Mouse (Mus musculus): ENCODE results near the gene Gpr146.
A peak's percentile ranks its signal among the peaks of the same experiment; 100 is the strongest.

Gene Gpr146

GRCm38 (mm10) chr5:139358653-139359052 is 18.8 kb upstream of the Gpr146 start:
- DNase-seq (ENCODE audit: low spot score in 2 of 2), result peak in 1 of 2 experiments; percentile 50

- DNase-seq (ENCODE audit: low spot score in 2 of 2), result no peak
Measured at GRCm38 (mm10) chr5:139359244-139359643, 18.3 kb upstream of the Gpr146 start.

GRCm38 (mm10) chr5:139363858-139364257 is 13.6 kb upstream of the Gpr146 start:
- no peak for DNase-seq (ENCODE audit: low spot score in 2 of 2)

- DNase-seq (ENCODE audit: low spot score in 2 of 2), result peak; percentile 87 to 98
Measured at GRCm38 (mm10) chr5:139364260-139364910, 13.1 kb upstream of the Gpr146 start.

GRCm38 (mm10) chr5:139364911-139365571 is 12.5 kb upstream of the Gpr146 start:
- no peak for DNase-seq (ENCODE audit: low spot score in 2 of 2)

GRCm38 (mm10) chr5:139365827-139366226 is 11.7 kb upstream of the Gpr146 start:
- no peak for DNase-seq (ENCODE audit: low spot score in 2 of 2)

- DNase-seq (ENCODE audit: low spot score in 2 of 2), result no peak
Measured at GRCm38 (mm10) chr5:139366484-139366883, 11.0 kb upstream of the Gpr146 start.

GRCm38 (mm10) chr5:139367884-139368458 is 9.5 kb upstream of the Gpr146 start:
- DNase-seq (ENCODE audit: low spot score in 2 of 2), result peak; percentile 68 to 77

- no peak for DNase-seq (ENCODE audit: low spot score in 2 of 2)
Measured at GRCm38 (mm10) chr5:139368638-139369320, 8.7 kb upstream of the Gpr146 start.

GRCm38 (mm10) chr5:139370336-139370735 is 7.2 kb upstream of the Gpr146 start:
- DNase-seq (ENCODE audit: low spot score in 2 of 2), result no peak

GRCm38 (mm10) chr5:139371118-139371517 is 6.4 kb upstream of the Gpr146 start:
- DNase-seq (ENCODE audit: low spot score in 2 of 2), result no peak

- peak; percentile 92 to 96 for DNase-seq (ENCODE audit: low spot score in 2 of 2)
Measured at GRCm38 (mm10) chr5:139371631-139372401, 5.7 kb upstream of the Gpr146 start.

GRCm38 (mm10) chr5:139373126-139373525 is 4.4 kb upstream of the Gpr146 start:
- no peak for DNase-seq (ENCODE audit: low spot score in 2 of 2)

GRCm38 (mm10) chr5:139373889-139374444 is 3.5 kb upstream of the Gpr146 start:
- no peak for DNase-seq (ENCODE audit: low spot score in 2 of 2)

GRCm38 (mm10) chr5:139374841-139375240 is 2.7 kb upstream of the Gpr146 start:
- DNase-seq (ENCODE audit: low spot score in 2 of 2), result no peak

GRCm38 (mm10) chr5:139378271-139378556 is 717 bp downstream of the Gpr146 start:
- no peak for DNase-seq (ENCODE audit: low spot score in 2 of 2)

GRCm38 (mm10) chr5:139378986-139379629 is 1.6 kb downstream of the Gpr146 start:
- peak; percentile 52 to 78 for DNase-seq (ENCODE audit: low spot score in 2 of 2)

- DNase-seq (ENCODE audit: low spot score in 2 of 2), result no peak
Measured at GRCm38 (mm10) chr5:139379771-139380384, 2.4 kb downstream of the Gpr146 start.

- DNase-seq (ENCODE audit: low spot score in 2 of 2), result peak; percentile 96
Measured at GRCm38 (mm10) chr5:139380385-139381248, 3.1 kb downstream of the Gpr146 start.
